Mouse (Mus musculus): Measurements from ENCODE around the gene Adam11. TPM values are rescaled to one million over a fixed set of nuclear protein-coding genes. Genes with fewer than 3 reads are reported as not detected.

Gene Adam11
- 4.8 and 5.4 TPM in 2 replicates for polyA plus RNA-seq (2012; rRNA removed; ENCODE audit: low replicate concordance)

DNA sequence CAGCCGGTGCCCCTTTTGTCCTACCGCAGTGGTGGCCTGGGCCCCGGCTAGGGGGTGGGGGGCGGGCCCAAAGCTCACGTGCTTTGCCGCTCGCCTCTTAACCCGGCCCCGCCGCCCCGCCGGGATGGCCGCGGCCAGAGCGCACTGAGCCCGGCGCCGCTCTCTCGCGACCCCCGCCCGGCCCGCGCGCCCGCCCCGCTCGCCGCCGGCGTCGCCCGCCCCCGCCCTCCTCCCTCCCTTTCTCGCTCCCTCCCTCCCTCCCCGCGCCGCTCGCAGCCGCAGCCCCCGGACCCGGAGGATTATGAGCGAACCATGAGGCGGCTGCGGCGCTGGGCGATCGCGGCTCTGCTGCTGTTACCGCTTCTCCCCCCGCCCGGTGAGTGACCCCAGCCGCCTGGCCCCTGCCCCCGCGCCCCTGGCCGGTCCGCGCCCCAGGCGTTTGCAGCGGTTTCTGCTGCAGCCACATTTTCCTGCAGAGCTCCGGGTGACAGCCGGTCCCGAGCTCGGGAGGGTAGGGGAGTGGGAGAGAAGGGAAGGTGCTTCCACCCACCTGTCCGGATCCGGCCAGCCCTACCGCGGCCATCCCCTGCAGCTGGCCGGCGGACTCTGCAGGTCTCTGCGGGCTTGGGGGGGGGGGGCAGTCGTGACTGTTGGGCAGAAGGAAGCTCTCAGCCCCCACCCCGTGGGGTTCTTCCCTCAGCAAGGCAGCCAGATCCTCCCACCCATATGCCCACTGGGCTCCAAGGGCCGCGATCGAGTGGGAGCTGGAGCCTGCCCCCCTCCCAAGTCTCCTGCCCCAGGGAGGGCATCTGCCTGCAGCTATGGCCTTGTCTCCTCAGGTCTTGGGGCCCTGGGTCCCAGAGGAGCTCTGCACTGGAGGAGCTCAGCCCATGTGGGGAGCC, at the start of gene Adam11:
Gene Adam11 (plus strand): TSS at position 131 of the 902 bp plus-strand sequence.

DNA sequence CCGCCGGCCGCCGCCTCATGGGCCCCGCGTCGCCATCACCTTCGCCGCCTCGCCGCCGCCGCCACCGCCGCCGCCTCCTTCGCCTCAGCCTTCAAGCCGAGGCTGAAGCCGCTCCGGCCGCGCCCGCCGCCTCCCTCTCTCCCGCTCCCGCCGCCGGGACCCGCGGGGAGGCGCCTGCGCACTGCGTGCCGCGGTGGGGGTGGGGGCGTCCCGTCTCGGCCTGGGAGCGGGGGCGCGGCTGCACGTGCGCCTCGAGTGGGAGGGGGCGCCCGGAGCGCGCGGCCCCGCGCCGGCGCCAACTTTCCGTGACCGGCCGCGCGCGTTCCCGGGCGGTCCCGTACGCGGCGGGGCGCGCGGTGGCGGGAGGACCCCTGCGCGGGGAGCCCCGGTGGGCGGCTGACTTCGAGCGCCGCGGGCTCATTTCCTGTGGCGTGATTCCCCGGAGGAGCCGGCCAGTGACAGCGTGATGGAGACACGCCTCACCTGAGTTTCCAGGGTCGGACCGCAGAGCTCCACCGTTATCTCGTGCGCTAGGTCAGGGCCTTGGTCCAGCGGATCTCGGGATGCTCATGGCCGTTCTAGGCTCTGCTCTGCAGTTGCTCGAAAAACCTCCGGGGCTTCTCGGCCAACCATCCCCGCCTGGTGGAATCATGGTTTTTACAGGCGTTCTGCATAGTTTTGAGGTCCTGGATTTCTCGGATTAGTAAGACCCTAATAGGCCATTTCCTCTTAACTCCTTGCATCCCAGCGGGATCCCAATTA, 58.0 kb downstream of the Adam11 start, which contains the start of gene Gjc1:
Gene Gjc1 (minus strand): TSS at position 680 of the 762 bp plus-strand sequence.

Other genes starting within 250 kb of the Adam11 start
- gene Gpatch8, start 205.0 kb upstream of the Adam11 start, polyA plus RNA-seq (2012; rRNA removed; ENCODE audit: low replicate concordance), result 11.1 and 15.6 TPM in 2 replicates
- 0.74 TPM in 1 of 2 replicates, not detected in the other for gene Gm11627, start 182.0 kb upstream of the Adam11 start, polyA plus RNA-seq (2012; rRNA removed; ENCODE audit: low replicate concordance)
- 13.2 and 16.8 TPM in 2 replicates for gene Fzd2, start 157.0 kb upstream of the Adam11 start, polyA plus RNA-seq (2012; rRNA removed; ENCODE audit: low replicate concordance)
- not detected in 2 replicates for gene Meioc, start 97.7 kb upstream of the Adam11 start, polyA plus RNA-seq (2012; rRNA removed; ENCODE audit: low replicate concordance)
- gene Ccdc43, start 63.7 kb upstream of the Adam11 start, polyA plus RNA-seq (2012; rRNA removed; ENCODE audit: low replicate concordance), result 1.1 and 1.3 TPM in 2 replicates
- 0.77 and 1.4 TPM in 2 replicates for gene Gjc1, start 58.3 kb downstream of the Adam11 start, polyA plus RNA-seq (2012; rRNA removed; ENCODE audit: low replicate concordance)
- gene Higd1b, start 74.4 kb downstream of the Adam11 start, polyA plus RNA-seq (2012; rRNA removed; ENCODE audit: low replicate concordance), result 0.82 TPM in 1 of 2 replicates, not detected in the other
- 109 and 119 TPM in 2 replicates for gene Eftud2, start 119.5 kb downstream of the Adam11 start, polyA plus RNA-seq (2012; rRNA removed; ENCODE audit: low replicate concordance)
- not detected in 2 replicates for gene Ccdc103, start 119.8 kb downstream of the Adam11 start, polyA plus RNA-seq (2012; rRNA removed; ENCODE audit: low replicate concordance)
- gene Fam187a, start 123.7 kb downstream of the Adam11 start, polyA plus RNA-seq (2012; rRNA removed; ENCODE audit: low replicate concordance), result not detected in 2 replicates
- gene Gfap, start 139.5 kb downstream of the Adam11 start, polyA plus RNA-seq (2012; rRNA removed; ENCODE audit: low replicate concordance), result 0.30 and 0.81 TPM in 2 replicates
- gene Kif18b, start 163.7 kb downstream of the Adam11 start, polyA plus RNA-seq (2012; rRNA removed; ENCODE audit: low replicate concordance), result 3.2 and 4.7 TPM in 2 replicates
- 0.40 and 0.77 TPM in 2 replicates for gene C1ql1, start 185.2 kb downstream of the Adam11 start, polyA plus RNA-seq (2012; rRNA removed; ENCODE audit: low replicate concordance)